Mouse (Mus musculus): ENCODE results near the gene Cct7. TPM values are rescaled to one million over a fixed set of nuclear protein-coding genes. Genes with fewer than 3 reads are reported as not detected.
"Not testable (repeated sequence)": the region's sequence is repeated elsewhere in the genome, so short reads cannot be mapped to it uniquely, and the experiment has no call there.

The Cct7 gene
- polyA plus RNA-seq, 1 experiment from 2014 or later = 552 TPM

DNA sequence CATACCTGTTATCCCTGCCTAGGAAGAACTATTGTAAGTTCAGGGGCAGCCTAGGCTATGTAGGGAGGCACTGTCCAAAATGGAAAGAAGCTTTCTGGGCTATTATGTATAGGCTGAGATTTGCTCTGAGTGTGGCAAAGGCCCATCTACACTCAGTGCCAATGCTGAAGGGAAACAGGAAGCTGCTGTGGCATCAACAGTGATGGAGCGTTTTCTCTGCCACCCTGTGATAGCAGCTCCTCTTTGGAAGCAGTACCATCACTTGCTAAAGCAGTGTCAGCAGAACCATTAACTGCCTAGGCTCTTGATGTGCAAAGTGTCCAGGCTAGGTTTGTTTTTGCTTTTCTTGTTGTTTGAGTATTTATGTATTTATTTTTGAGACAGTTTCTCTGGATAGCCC, 15.1 kb upstream of the Cct7 start:
- 77% methylated on average over 1 of the region's 1 CpGs for WGBS

GRCm38 (mm10) chr6:85436631-85437030, 14.7 kb upstream of the Cct7 start:
- no peak for ATAC-seq (replicated peaks; ENCODE audit: low FRiP score)
- WGBS = 93% methylated on average over 5 of the region's 6 CpGs

More for the DNA sequence above, 15.1 kb upstream of the Cct7 start:
- Histone ChIP-seq H3K4me1 (peaks cover 15% of the 10 kb centered on the region), H3K27ac (no peak overlapping the region), H3K9ac (no peak overlapping the region), H3K4me3 (replicated peaks) (no peak overlapping the region), H3K36me3 (peaks cover 32% of the 10 kb centered on the region), H3K9me3 (replicated peaks) (no peaks in the 10 kb centered on the region), H3K27me3 (no peaks in the 10 kb centered on the region), H3K4me2 (no peak overlapping the region)
- no peak for ATAC-seq (replicated peaks; ENCODE audit: low FRiP score)

GRCm38 (mm10) chr6:85441142-85441541, 10.2 kb upstream of the Cct7 start:
- peaks cover 78% of the 10 kb centered on the region for H3K36me3 ChIP-seq

More at GRCm38 (mm10) chr6:85436631-85437030, 14.7 kb upstream of the Cct7 start:
- no peak overlapping the region for H3K9ac ChIP-seq
- no peaks in the 10 kb centered on the region for H3K9me3 ChIP-seq (replicated peaks)
- peaks cover 37% of the 10 kb centered on the region for H3K36me3 ChIP-seq
- no peak overlapping the region for H3K4me3 ChIP-seq (replicated peaks)
- no peak overlapping the region for H3K4me2 ChIP-seq
- no peak overlapping the region for H3K27ac ChIP-seq
- peaks cover 11% of the 10 kb centered on the region for H3K4me1 ChIP-seq
- no peaks in the 10 kb centered on the region for H3K27me3 ChIP-seq

GRCm38 (mm10) chr6:85443488-85444233, 7.7 kb upstream of the Cct7 start:
- whole genome bisulfite sequencing = 75% methylated on average over 3 of the region's 3 CpGs
- no peak for ATAC-seq (replicated peaks; ENCODE audit: low FRiP score)
- H3K27me3 ChIP-seq = no peaks in the 10 kb centered on the region
- no peak overlapping the region for H3K9ac ChIP-seq
- no peak overlapping the region for H3K4me2 ChIP-seq
- peaks cover 18% of the 10 kb centered on the region for H3K4me1 ChIP-seq
- H3K36me3 ChIP-seq = peaks cover 86% of the 10 kb centered on the region
- H3K9me3 ChIP-seq (replicated peaks) = no peaks in the 10 kb centered on the region
- H3K4me3 ChIP-seq (replicated peaks) = no peak overlapping the region
- no peak overlapping the region for H3K27ac ChIP-seq

More at GRCm38 (mm10) chr6:85441142-85441541, 10.2 kb upstream of the Cct7 start:
- 92% methylated on average over 4 of the region's 4 CpGs for WGBS
- H3K4me2 ChIP-seq = no peak overlapping the region
- H3K4me3 ChIP-seq (replicated peaks) = no peak overlapping the region
- peaks cover 18% of the 10 kb centered on the region for H3K4me1 ChIP-seq
- no peaks in the 10 kb centered on the region for H3K9me3 ChIP-seq (replicated peaks)
- no peak overlapping the region for H3K9ac ChIP-seq
- no peak overlapping the region for H3K27ac ChIP-seq
- no peak for ATAC-seq (replicated peaks; ENCODE audit: low FRiP score)
- H3K27me3 ChIP-seq = no peaks in the 10 kb centered on the region

- WGBS = 86% methylated on average over 8 of the region's 8 CpGs
- H3K36me3 ChIP-seq = peaks cover 78% of the 10 kb centered on the region
- no peak overlapping the region for H3K9ac ChIP-seq
Measured at GRCm38 (mm10) chr6:85444266-85444965, 6.9 kb upstream of the Cct7 start.

DNA sequence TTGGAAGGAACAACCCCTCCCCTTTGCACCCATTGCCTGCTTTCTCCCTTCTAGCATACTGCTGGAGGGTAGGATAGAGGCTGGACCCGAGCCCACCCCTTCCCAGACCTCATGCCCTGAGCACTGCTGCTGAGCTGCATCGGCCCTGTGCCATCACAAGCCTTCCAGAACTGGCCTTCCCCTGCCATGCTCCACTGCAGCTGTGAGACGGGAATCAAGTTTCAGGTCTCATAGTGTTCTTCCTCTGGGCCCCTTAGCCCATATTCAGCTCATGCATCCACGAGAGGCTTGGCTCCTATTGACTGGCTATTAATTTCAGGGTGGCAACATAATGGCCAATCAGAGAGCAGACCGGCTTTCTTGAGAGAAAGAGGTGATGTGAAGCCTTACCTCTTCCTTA, 6.0 kb upstream of the Cct7 start:
- Histone ChIP-seq H3K4me1 (peaks cover 21% of the 10 kb centered on the region), H3K4me2 (no peak overlapping the region), H3K27ac (peak overlapping the region; percentile 82), H3K27me3 (no peaks in the 10 kb centered on the region), H3K36me3 (peaks cover 70% of the 10 kb centered on the region), H3K9ac (no peak overlapping the region), H3K4me3 (replicated peaks) (no peak overlapping the region), H3K9me3 (replicated peaks) (no peaks in the 10 kb centered on the region)
- ATAC-seq (replicated peaks; ENCODE audit: low FRiP score) = peak; percentile 73
- WGBS = 51% methylated on average over 5 of the region's 5 CpGs

More at GRCm38 (mm10) chr6:85444266-85444965, 6.9 kb upstream of the Cct7 start:
- H3K4me3 ChIP-seq (replicated peaks) = no peak overlapping the region
- no peak for ATAC-seq (replicated peaks; ENCODE audit: low FRiP score)
- H3K4me1 ChIP-seq = peaks cover 18% of the 10 kb centered on the region
- H3K27ac ChIP-seq = peak overlapping the region; percentile 82
- H3K9me3 ChIP-seq (replicated peaks) = no peaks in the 10 kb centered on the region
- H3K27me3 ChIP-seq = no peaks in the 10 kb centered on the region
- no peak overlapping the region for H3K4me2 ChIP-seq

DNA sequence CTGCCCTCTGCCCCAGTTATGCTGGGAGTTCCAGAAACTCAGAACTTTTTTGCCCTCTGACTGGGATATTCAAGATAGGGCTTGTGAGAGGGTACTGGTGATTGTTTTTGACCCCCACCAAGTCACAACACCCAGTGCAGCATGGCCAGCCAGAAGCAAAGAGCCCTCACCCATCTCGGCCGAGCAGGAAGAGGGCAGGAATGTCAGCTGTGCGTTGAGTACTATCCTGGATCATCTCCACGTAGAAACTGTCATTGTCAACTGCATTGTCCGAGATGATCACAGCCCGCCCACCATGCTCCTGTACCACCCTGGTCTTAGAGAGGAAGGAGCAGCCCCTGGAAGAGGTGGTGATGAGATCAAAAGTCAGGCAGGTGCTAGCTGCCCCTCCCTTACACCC, 4.0 kb upstream of the Cct7 start:
- 88% methylated on average over 6 of the region's 6 CpGs for WGBS
- Histone ChIP-seq H3K27me3 (no peaks in the 10 kb centered on the region), H3K4me2 (no peak overlapping the region), H3K4me1 (peaks cover 26% of the 10 kb centered on the region), H3K27ac (no peak overlapping the region), H3K9me3 (replicated peaks) (no peaks in the 10 kb centered on the region), H3K4me3 (replicated peaks) (no peak overlapping the region), H3K36me3 (peaks cover 49% of the 10 kb centered on the region), H3K9ac (no peak overlapping the region)
- ATAC-seq (replicated peaks; ENCODE audit: low FRiP score) = no peak

DNA sequence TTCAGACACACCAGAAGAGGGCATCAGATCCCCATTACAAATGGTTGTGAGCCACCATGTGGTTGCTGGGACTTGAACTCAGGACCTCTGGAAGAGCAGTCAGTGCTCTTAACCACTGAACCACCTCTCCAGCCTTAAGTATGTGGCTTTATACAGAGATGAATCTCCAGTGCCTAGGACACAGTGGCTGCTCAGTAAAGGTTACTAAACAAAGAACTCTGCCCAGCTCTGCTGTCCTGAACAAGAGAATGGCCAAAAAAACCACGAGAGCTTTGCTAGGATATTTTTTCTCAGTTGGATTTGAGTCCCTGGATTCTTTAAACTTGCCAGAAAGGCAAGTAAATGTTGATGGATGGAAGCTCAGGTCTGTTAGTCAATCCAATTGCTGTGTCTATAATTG, 1.2 kb upstream of the Cct7 start:
- Histone ChIP-seq H3K4me1 (peaks cover 41% of the 10 kb centered on the region), H3K4me3 (replicated peaks) (peak overlapping the region; percentile 74), H3K4me2 (peak overlapping the region; percentile 83), H3K36me3 (peaks cover 28% of the 10 kb centered on the region)
- ATAC-seq (replicated peaks; ENCODE audit: low FRiP score); H3K27me3 ChIP-seq; H3K27ac ChIP-seq; H3K9ac ChIP-seq; H3K9me3 ChIP-seq (replicated peaks): not testable (repeated sequence)
- WGBS = 66% methylated on average over 1 of the region's 1 CpGs

DNA sequence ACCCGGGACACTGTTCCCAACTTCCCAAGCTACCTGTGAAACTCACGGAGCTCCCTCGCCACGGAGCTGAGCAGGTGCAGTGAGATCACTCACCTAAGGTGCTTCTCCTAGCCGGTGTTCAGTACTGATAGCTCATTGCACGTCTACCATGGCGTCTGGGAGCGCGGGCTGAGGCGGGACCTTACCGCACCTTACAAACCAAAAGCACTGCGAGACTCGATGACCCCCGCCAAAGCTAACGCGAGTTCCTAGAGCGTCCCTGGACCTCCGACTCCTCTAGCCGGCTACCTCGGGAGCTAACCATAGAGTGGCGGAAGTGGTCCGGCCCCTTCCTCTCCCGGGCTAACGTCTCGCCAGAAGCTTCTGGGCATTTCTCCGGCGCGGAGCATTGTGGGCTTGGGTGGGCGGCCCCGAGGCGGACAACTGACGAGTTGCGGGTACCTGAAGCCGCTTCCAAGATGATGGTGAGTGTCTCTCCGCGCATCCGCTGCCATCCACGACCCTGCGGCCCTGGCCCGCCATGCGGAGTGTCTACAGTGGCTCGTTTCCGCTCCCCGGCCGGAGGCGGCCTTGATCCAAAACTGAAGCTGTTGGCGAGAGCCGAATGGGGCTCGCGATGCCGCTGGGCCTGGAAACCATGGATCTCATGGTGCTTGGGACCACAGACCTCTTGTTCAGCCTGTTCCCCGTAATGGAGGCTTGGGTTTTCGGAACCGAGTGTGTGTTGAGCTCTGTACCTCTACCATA, 523 bp downstream of the Cct7 start, which contains the start of gene Pradc1:
Gene Pradc1 (minus strand): TSS at position 307 of the 747 bp plus-strand sequence.
- Histone ChIP-seq H3K4me1 (peaks cover 35% of the 10 kb centered on the region), H3K36me3 (peaks cover 14% of the 10 kb centered on the region), H3K27me3 (no peaks in the 10 kb centered on the region), H3K9me3 (replicated peaks) (no peaks in the 10 kb centered on the region), H3K4me2 (peak within 1 kb of the TSS; percentile 83), H3K9ac (peak within 1 kb of the TSS; percentile 84), H3K4me3 (replicated peaks) (peak within 1 kb of the TSS; percentile 74), H3K27ac (peak within 1 kb of the TSS; percentile 93)
- ATAC-seq (replicated peaks; ENCODE audit: low FRiP score) = peak; percentile 93
- WGBS = under 1% methylated on average over 54 of the region's 54 CpGs

- H3K27ac ChIP-seq = peak overlapping the region; percentile 93
- peaks cover 35% of the 10 kb centered on the region for H3K4me1 ChIP-seq
- H3K4me3 ChIP-seq (replicated peaks) = peak overlapping the region; percentile 74
- no peaks in the 10 kb centered on the region for H3K27me3 ChIP-seq
- no peaks in the 10 kb centered on the region for H3K9me3 ChIP-seq (replicated peaks)
- WGBS = under 1% methylated on average over 15 of the region's 15 CpGs
- peak overlapping the region; percentile 84 for H3K9ac ChIP-seq
- peak; percentile 13; the same call in 1 of the 2 replicates for ATAC-seq (replicated peaks; ENCODE audit: low FRiP score)
- 0 out of 2 replicates have a peak, but pooled peaks cover 12% of the 10 kb centered on the region for H3K36me3 ChIP-seq
- H3K4me2 ChIP-seq = peak overlapping the region; percentile 83
Measured at GRCm38 (mm10) chr6:85452411-85452665, 1.0 kb downstream of the Cct7 start.

DNA sequence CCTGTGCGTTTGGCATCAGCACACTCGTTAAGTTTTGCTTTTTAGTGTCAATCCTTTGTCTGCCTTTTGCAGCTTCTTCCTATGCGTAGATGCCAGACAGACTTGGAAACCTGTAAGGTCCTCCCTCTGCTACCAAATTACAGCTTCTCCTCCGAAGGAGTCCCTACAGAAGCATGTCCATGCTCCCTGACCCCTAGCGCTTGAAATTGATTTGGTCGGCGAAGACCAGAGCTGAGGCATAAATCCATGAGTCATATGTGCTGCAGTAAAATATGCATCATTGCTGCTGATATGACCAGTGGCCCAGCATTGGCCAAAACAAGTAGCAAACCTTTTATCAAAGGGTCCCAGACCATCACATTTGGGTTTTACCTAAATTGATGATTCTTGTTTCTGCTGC, 1.5 kb downstream of the Cct7 start:
- Histone ChIP-seq H3K27me3 (no peaks in the 10 kb centered on the region), H3K9me3 (replicated peaks) (no peaks in the 10 kb centered on the region), H3K36me3 (0 out of 2 replicates have a peak, but pooled peaks cover 12% of the 10 kb centered on the region), H3K27ac (peak overlapping the region; percentile 93), H3K4me2 (peak overlapping the region; percentile 83), H3K9ac (peak overlapping the region; percentile 84), H3K4me3 (replicated peaks) (peak overlapping the region; percentile 74), H3K4me1 (peaks cover 35% of the 10 kb centered on the region)
- WGBS = 5% methylated on average over 7 of the region's 7 CpGs
- ATAC-seq (replicated peaks; ENCODE audit: low FRiP score) = no peak

DNA sequence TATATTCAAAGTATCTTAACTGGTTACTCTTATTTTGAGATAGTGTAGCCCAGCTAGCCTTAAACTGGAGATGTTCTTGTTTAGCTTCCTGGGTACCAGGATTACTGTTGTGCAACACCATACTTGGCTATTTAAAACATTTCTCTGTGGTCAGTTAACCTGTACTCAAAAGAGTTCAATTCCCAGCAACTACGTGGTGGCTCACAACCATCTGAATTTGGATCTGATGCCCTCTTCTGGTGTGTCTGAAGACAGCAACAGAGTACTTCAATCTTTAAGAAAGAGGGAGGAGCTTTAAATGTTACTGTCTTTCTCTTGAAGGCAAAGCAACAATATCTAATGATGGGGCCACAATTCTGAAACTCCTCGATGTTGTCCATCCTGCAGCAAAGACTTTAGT, 8.3 kb downstream of the Cct7 start:
- Histone ChIP-seq H3K4me1 (peaks cover 7% of the 10 kb centered on the region; the same call in 1 of the 2 replicates), H3K9ac (no peak overlapping the region), H3K4me2 (no peak overlapping the region), H3K27ac (no peak overlapping the region), H3K9me3 (replicated peaks) (no peaks in the 10 kb centered on the region), H3K27me3 (no peaks in the 10 kb centered on the region), H3K4me3 (replicated peaks) (no peak overlapping the region), H3K36me3 (peaks cover 70% of the 10 kb centered on the region)
- no peak for ATAC-seq (replicated peaks; ENCODE audit: low FRiP score)
- WGBS = 93% methylated on average over 2 of the region's 2 CpGs
